Mouse (Mus musculus): Measurements from ENCODE around the gene Epha8.

- TF ChIP-seq EP300 (IDR thresholded peaks at IDR 0.05; ENCODE audit: insufficient read depth, low read depth, low read length) = no peak
- TF ChIP-seq CTCF (IDR thresholded peaks at IDR 0.05) = no peak
- TF ChIP-seq POLR2A (IDR thresholded peaks at IDR 0.05; ENCODE audit: insufficient read depth, low read depth, low read length) = no peak
These were observed 11.2 kb downstream of the Epha8 start for GRCm38 (mm10) chr4:136945397-136945796.

All from heart, adult 2 months (tissue).